Mouse (Mus musculus): Measurements from ENCODE around the gene Zfp764. TPM values are rescaled to one million over a fixed set of nuclear protein-coding genes. Genes with fewer than 3 reads are reported as not detected.
"Not testable (repeated sequence)": the region's sequence is repeated elsewhere in the genome, so short reads cannot be mapped to it uniquely, and the experiment has no call there.

Gene Zfp764
- polyA plus RNA-seq, 2 experiments = 1.3 to 1.5 TPM

DNA sequence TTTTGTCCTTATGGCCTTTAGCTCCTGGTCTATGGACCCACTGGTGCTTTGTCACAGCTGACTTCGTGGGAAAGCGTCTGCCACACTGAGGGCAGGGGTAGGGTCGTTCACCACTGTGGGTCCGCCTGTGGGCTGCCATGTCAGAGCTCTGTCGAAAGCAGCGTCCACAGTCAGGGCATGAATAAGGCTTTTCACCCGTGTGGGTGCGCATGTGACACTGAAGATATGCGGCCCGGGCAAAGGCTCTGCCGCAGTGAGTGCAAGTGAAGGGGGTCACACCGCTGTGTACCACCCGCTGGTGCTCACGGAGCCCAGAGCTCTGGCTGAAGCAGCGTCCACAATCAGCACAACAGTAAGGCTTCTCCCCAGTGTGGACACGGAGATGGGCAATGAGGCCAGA is 15.1 kb downstream of the Zfp764 start:
- DNase-seq (ENCODE audit: low read depth in 3 of 3, low spot score in 3 of 3) (no peak), ATAC-seq (ENCODE audit: insufficient read depth) (no peak)
- 80% methylated on average over 16 of the region's 16 CpGs for WGBS (ENCODE audit: insufficient replicate concordance)
- TF ChIP-seq EP300 (IDR thresholded peaks at IDR 0.05; ENCODE audit: low read depth) = no peak
- Histone ChIP-seq H3K9me3 (ENCODE audit: control insufficient read depth, low read length) (no peaks in the 10 kb centered on the region), H3K4me2 (ENCODE audit: low read depth) (no peak overlapping the region), H3K4me3 (ENCODE audit: insufficient read depth in 1 of 2, low read depth in 2 of 2, low read length in 2 of 2) (no peak overlapping the region), H3K27ac (no peak overlapping the region), H3K4me1 (replicated peaks; ENCODE audit: control insufficient read depth in 2 of 2, insufficient read depth in 2 of 2, low read length in 1 of 2) (peaks cover 5 to 12% of the 10 kb centered on the region in 2 experiments), H3K27me3 (ENCODE audit: control insufficient read depth, insufficient read depth, low read length) (no peaks in the 10 kb centered on the region), H3K9ac (replicated peaks) (no peak overlapping the region), H3K36me3 (replicated peaks; ENCODE audit: control insufficient read depth, insufficient read depth, low read depth) (no peaks in the 10 kb centered on the region)

DNA sequence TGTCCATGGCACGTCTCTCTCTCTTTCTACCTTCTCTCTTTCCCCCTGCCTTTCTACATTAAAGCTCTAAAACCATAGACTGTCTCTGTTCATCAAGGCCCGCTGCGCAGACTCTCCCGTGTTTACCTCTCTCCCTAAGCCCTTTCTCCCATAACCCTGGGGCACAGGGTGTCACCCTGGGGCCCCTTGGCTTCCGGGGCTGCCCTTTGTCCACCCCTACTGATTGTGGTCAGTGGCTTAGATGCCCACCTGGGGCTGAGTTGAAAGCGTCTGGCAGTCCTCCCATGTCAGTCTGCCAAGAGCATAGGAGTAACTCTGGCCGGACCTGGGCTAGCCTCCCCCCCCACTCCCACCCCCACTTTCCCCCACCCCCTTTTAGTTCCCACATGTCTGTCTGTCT is 16.3 kb downstream of the Zfp764 start:
- peaks cover 5 to 16% of the 10 kb centered on the region in 2 experiments for H3K4me1 ChIP-seq (replicated peaks; ENCODE audit: control insufficient read depth in 2 of 2, insufficient read depth in 2 of 2, low read length in 1 of 2)
- DNase-seq (ENCODE audit: low read depth in 3 of 3, low spot score in 3 of 3) (no peak), ATAC-seq (ENCODE audit: insufficient read depth) (no peak)
- TF ChIP-seq CTCF (IDR thresholded peaks at IDR 0.05; ENCODE audit: low read depth) = no peak
- TF ChIP-seq EP300 (IDR thresholded peaks at IDR 0.05; ENCODE audit: low read depth) = no peak
- no peak overlapping the region for H3K27ac ChIP-seq
- no peaks in the 10 kb centered on the region for H3K9me3 ChIP-seq (ENCODE audit: control insufficient read depth, low read length)
- H3K4me2 ChIP-seq (ENCODE audit: low read depth) = no peak overlapping the region
- H3K9ac ChIP-seq (replicated peaks) = no peak overlapping the region
- H3K4me3 ChIP-seq (ENCODE audit: insufficient read depth in 1 of 2, low read depth in 2 of 2, low read length in 2 of 2) = no peak overlapping the region
- 63% methylated on average over 7 of the region's 7 CpGs for WGBS (ENCODE audit: insufficient replicate concordance)
- no peaks in the 10 kb centered on the region for H3K27me3 ChIP-seq (ENCODE audit: control insufficient read depth, insufficient read depth, low read length)
- H3K36me3 ChIP-seq (replicated peaks; ENCODE audit: control insufficient read depth, insufficient read depth, low read depth) = no peaks in the 10 kb centered on the region; the same call in 1 of the 2 replicates

GRCm38 (mm10) chr7:127388201-127388600 is 18.4 kb downstream of the Zfp764 start:
- not testable (repeated sequence) for H3K9ac ChIP-seq (replicated peaks); H3K4me2 ChIP-seq (ENCODE audit: low read depth); DNase-seq (ENCODE audit: low read depth in 3 of 3, low spot score in 3 of 3); H3K9me3 ChIP-seq (ENCODE audit: control insufficient read depth, low read length); H3K27me3 ChIP-seq (ENCODE audit: control insufficient read depth, insufficient read depth, low read length); ATAC-seq (ENCODE audit: insufficient read depth); H3K36me3 ChIP-seq (replicated peaks; ENCODE audit: control insufficient read depth, insufficient read depth, low read depth); H3K4me3 ChIP-seq (ENCODE audit: insufficient read depth in 1 of 2, low read depth in 2 of 2, low read length in 2 of 2); H3K27ac ChIP-seq; H3K4me1 ChIP-seq (replicated peaks; ENCODE audit: control insufficient read depth in 2 of 2, insufficient read depth in 2 of 2, low read length in 1 of 2)

DNA sequence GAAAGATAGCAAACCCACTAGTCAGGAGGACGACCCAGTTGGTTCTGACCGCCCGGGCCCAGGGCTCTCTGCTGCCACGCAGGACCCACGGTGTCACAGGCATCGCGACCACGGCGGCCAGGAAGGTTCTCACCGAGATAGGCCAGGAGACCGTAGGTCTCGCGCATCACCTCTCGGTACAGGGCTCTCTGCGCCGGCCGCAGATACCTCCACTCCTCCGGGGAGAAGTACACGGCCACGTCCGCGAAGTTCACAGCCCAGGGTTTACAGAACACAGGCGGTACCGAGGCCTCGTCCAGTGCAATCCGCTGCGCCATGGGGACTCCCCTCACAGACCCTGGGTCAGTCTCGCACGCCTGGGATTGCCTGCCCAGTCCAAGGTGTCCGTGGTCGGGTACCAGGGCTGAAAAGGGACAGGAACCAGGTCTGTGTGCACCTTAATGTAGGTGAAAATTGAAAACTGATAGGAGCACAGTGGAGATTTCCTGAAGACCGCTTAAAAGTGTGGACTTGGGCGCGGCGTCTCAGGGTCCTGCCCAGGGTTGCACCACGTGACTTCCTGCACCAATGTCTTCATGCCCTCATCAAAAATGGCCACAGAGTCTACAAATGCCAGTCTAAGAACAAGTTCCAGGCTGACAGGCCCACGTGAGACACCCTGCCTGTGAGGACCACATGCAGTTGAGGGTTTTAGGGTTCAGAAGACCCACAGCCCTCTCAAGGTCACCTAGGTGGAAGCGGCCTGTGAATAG is 19.8 kb downstream of the Zfp764 start, which contains the start of gene 9130019O22Rik:
TSS of gene 9130019O22Rik (minus strand) at position 526 of the 752 bp plus-strand sequence.
- Histone ChIP-seq H3K9ac (replicated peaks) (peak within 1 kb of the TSS; percentile 86), H3K27me3 (ENCODE audit: control insufficient read depth, insufficient read depth, low read length) (no peaks in the 10 kb centered on the region), H3K4me1 (replicated peaks; ENCODE audit: control insufficient read depth in 2 of 2, insufficient read depth in 2 of 2, low read length in 1 of 2) (peaks cover 0 to 4% of the 10 kb centered on the region in 2 experiments; a peak in 1 of 4 replicates), H3K4me3 (ENCODE audit: insufficient read depth in 1 of 2, low read depth in 2 of 2, low read length in 2 of 2) (peak within 1 kb of the TSS; percentile 62 to 66), H3K36me3 (replicated peaks; ENCODE audit: control insufficient read depth, insufficient read depth, low read depth) (peaks cover 4% of the 10 kb centered on the region), H3K27ac (no peak within 1 kb of the TSS), H3K4me2 (ENCODE audit: low read depth) (peak within 1 kb of the TSS; percentile 89), H3K9me3 (ENCODE audit: control insufficient read depth, low read length) (no peaks in the 10 kb centered on the region)
- DNase-seq (ENCODE audit: low read depth in 3 of 3, low spot score in 3 of 3) (peak; percentile 84 to 88 (median 86)), ATAC-seq (ENCODE audit: insufficient read depth) (peak; percentile 87)
- TF ChIP-seq CTCF (IDR thresholded peaks at IDR 0.05; ENCODE audit: low read depth) (no peak), EP300 (IDR thresholded peaks at IDR 0.05; ENCODE audit: low read depth) (no peak)
- WGBS (ENCODE audit: insufficient replicate concordance) = 8% methylated on average over 38 of the region's 38 CpGs

GRCm38 (mm10) chr7:127385560-127385959 is 21.1 kb downstream of the Zfp764 start:
- H3K27ac ChIP-seq; ATAC-seq (ENCODE audit: insufficient read depth); H3K4me2 ChIP-seq (ENCODE audit: low read depth); H3K4me1 ChIP-seq (replicated peaks; ENCODE audit: control insufficient read depth in 2 of 2, insufficient read depth in 2 of 2, low read length in 1 of 2); DNase-seq (ENCODE audit: low read depth in 3 of 3, low spot score in 3 of 3); H3K9ac ChIP-seq (replicated peaks); H3K27me3 ChIP-seq (ENCODE audit: control insufficient read depth, insufficient read depth, low read length); H3K36me3 ChIP-seq (replicated peaks; ENCODE audit: control insufficient read depth, insufficient read depth, low read depth); H3K4me3 ChIP-seq (ENCODE audit: insufficient read depth in 1 of 2, low read depth in 2 of 2, low read length in 2 of 2); H3K9me3 ChIP-seq (ENCODE audit: control insufficient read depth, low read length): not testable (repeated sequence)
- WGBS (ENCODE audit: insufficient replicate concordance) = 79% methylated on average over 4 of the region's 4 CpGs
